Mouse (Mus musculus) ES-Bruce4 (cell line): ENCODE results near the gene Ckb.

ENCODE experiments used
- CTCF ChIP-seq: IDR thresholded peaks from one replicate; pipeline ENCODE4 v1.8.1; 2011; ENCODE audit warnings: low read depth, low read length
- EP300 ChIP-seq: IDR thresholded peaks from 2 replicates; pipeline ENCODE4 v1.6.1; 2011; ENCODE audit warnings: low read depth, low read length; ENCODE audit not compliant: insufficient read depth
- POLR2A ChIP-seq: IDR thresholded peaks from one replicate; pipeline ENCODE4 v1.8.1; 2011; ENCODE audit warnings: low read length; ENCODE audit not compliant: insufficient read depth

DNA sequence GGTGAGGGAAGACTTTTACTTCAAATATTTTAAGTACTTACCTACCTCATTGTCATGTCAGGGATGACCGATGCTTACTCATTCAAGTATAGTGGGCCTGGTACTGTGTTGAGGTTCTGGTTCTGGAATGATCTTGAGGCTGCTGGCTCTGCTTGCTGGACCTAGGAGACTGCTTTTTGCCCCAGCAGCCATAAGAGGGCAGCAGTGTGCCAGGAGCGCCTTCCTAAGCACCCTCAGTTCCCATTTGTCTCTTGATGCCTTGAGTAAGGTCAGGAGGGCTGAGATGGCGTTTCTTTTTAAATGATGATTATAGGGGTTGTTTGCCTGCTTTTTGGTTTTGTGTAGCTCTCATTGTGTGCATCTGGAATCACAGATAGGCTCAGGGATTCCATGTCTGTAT lies 18.7 kb downstream of the Ckb start:
- TF ChIP-seq CTCF: peak; percentile 94
- TF ChIP-seq POLR2A: no peak
- TF ChIP-seq EP300: no peak
